Mouse (Mus musculus) heart, embryonic 11.5 days (tissue): ENCODE results near the gene Gm6657. TPM values are rescaled to one million over a fixed set of nuclear protein-coding genes. Genes with fewer than 3 reads are reported as not detected.

ENCODE experiments used
- ATAC-seq: fragments of 200-750 bp; cut with Nextera tagmentation; replicated peaks from 2 replicates; pipeline ENCODE4 v1.8.0; 2017; ENCODE audit warnings: moderate library complexity; ENCODE audit not compliant: insufficient number of reproducible peaks, low FRiP score, low TSS enrichment
- H3K27ac ChIP-seq: fragments of 300-500 bp; sonication (generic); 2 replicates; pipeline ENCODE4 v1.5.1; 2014; ENCODE audit warnings: mild to moderate bottlenecking, low read depth, low read length
- H3K27me3 ChIP-seq: fragments of 300-500 bp; sonication (generic); 2 replicates; pipeline ENCODE4 v1.6.1; 2014; ENCODE audit warnings: mild to moderate bottlenecking, low read length, mixed read lengths; ENCODE audit not compliant: control insufficient read depth, insufficient read depth
- H3K36me3 ChIP-seq: fragments of 300-500 bp; sonication (generic); 2 replicates; pipeline ENCODE4 v1.6.1; 2014; ENCODE audit warnings: mild to moderate bottlenecking, low read length, moderate library complexity, mixed read lengths; ENCODE audit not compliant: control insufficient read depth, insufficient read depth
- H3K4me1 ChIP-seq: fragments of 300-500 bp; sonication (generic); 2 replicates; pipeline ENCODE4 v1.6.1; 2014; ENCODE audit warnings: low read length; ENCODE audit not compliant: control insufficient read depth, insufficient read depth
- H3K4me2 ChIP-seq: fragments of 300-500 bp; sonication (generic); 2 replicates; pipeline ENCODE4 v1.6.1; 2014; ENCODE audit warnings: mild to moderate bottlenecking, moderate library complexity
- H3K4me3 ChIP-seq: fragments of 300-500 bp; sonication (generic); 2 replicates; pipeline ENCODE4 v1.5.1; 2014; ENCODE audit warnings: low read depth, low read length
- H3K9ac ChIP-seq: fragments of 300-500 bp; sonication (generic); 2 replicates; pipeline ENCODE4 v1.6.1; 2014; ENCODE audit warnings: mild to moderate bottlenecking, low read depth, low read length, moderate library complexity
- H3K9me3 ChIP-seq: fragments of 300-500 bp; sonication (generic); replicated peaks from 2 replicates; pipeline ENCODE4 v1.6.1; 2016; ENCODE audit warnings: low read length; ENCODE audit not compliant: control insufficient read depth
- WGBS: fragments of 180-500 bp; shearing (Covaris S2); extraction: QIAGEN DNeasy Blood & Tissue Kit; methylation state at CpG from one replicate; pipeline ENCODE4 v1.1.7; 2014; ENCODE audit not compliant: insufficient replicate concordance; 5-methylcytosine and 5-hydroxymethylcytosine counted together
- polyA plus RNA-seq: library from polyadenylated mRNA; unstranded; fragments of >200 nt; fragmentation: Nextera tagmentation; extraction: Ambion mirVana; gene quantifications from 2 replicates; pipeline ENCODE4 v1.2.1, GENCODE M21; 2014

Gene Gm6657
- polyA plus RNA-seq, 1 experiment from 2014 or later, result not detected

DNA sequence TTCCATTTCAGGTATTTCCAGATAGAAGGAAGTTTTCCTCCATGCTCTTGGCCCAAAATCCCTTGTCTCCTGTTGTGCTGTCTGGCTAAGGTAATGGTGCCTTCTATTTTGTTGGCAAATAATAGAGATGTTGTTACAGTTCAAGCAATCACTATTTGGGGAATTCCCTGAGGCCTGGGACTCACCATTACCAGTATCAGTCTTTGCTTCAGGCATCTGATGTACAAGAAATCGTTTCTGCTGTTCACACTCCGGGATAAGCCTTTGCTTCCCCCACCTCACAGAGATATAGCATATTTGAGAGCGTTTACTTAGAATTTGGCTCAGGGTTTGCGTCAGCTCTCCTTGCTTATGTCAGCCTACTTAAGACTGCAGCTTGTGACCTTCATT, 12.5 kb downstream of the Gm6657 start:
- Histone ChIP-seq H3K36me3 (no peaks in the 10 kb centered on the region), H3K27ac (no peak overlapping the region), H3K4me3 (no peak overlapping the region), H3K4me1 (no peaks in the 10 kb centered on the region), H3K9ac (no peak overlapping the region), H3K4me2 (no peak overlapping the region), H3K27me3 (no peaks in the 10 kb centered on the region), H3K9me3 (no peaks in the 10 kb centered on the region)
- WGBS, result 78% methylated on average over 4 of the region's 4 CpGs
- no peak for ATAC-seq

DNA sequence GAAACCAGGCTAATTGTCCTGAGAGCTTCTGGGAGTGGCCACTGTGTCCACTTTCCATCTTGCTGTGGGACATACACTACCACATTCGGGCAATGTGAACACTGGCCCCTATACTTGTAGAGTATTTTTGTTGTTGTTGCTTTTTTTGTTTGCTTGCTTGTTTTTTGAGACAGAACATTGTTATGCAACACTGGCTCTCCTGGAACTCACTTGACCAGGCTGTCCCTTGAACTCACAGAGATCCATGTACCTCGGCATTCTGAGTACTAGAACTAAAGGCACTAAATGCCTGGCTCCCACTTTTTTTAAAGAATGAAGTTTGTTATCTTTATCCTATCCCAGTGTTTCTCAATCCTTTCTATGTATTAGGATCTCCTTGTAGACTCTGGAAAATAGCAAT, 15.8 kb downstream of the Gm6657 start:
- H3K9ac ChIP-seq, result no peak overlapping the region
- no peak overlapping the region for H3K27ac ChIP-seq
- no peaks in the 10 kb centered on the region for H3K27me3 ChIP-seq
- no peaks in the 10 kb centered on the region for H3K36me3 ChIP-seq
- H3K4me3 ChIP-seq, result no peak overlapping the region
- ATAC-seq, result no peak
- no peak overlapping the region for H3K4me2 ChIP-seq
- no peaks in the 10 kb centered on the region for H3K4me1 ChIP-seq
- 82% methylated on average over 2 of the region's 2 CpGs for WGBS
- no peaks in the 10 kb centered on the region for H3K9me3 ChIP-seq

DNA sequence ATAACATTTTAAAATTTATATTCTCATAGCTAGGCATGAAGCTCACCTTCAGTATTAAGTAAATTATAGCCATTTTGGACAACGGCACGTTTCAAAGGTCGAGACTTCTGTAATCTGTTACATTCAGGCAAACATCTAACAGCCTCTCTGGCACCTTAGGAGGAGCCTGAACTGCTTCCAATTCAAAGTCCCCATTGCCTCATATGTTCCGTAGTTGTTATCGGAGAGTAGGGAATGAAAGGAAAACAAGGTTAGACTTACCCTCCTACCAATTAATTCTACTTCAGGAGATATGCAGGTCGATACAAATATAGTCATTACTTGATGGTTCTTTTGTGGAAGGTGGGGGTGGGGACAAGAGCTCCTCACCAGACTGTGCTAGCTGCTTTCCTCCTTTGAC, 21.4 kb downstream of the Gm6657 start:
- 65% methylated on average over 6 of the region's 6 CpGs for whole genome bisulfite sequencing
- Histone ChIP-seq H3K36me3 (no peaks in the 10 kb centered on the region), H3K4me1 (no peaks in the 10 kb centered on the region), H3K9ac (no peak overlapping the region), H3K4me3 (no peak overlapping the region), H3K27me3 (no peaks in the 10 kb centered on the region), H3K9me3 (no peaks in the 10 kb centered on the region), H3K27ac (no peak overlapping the region), H3K4me2 (no peak overlapping the region)
- ATAC-seq, result no peak

DNA sequence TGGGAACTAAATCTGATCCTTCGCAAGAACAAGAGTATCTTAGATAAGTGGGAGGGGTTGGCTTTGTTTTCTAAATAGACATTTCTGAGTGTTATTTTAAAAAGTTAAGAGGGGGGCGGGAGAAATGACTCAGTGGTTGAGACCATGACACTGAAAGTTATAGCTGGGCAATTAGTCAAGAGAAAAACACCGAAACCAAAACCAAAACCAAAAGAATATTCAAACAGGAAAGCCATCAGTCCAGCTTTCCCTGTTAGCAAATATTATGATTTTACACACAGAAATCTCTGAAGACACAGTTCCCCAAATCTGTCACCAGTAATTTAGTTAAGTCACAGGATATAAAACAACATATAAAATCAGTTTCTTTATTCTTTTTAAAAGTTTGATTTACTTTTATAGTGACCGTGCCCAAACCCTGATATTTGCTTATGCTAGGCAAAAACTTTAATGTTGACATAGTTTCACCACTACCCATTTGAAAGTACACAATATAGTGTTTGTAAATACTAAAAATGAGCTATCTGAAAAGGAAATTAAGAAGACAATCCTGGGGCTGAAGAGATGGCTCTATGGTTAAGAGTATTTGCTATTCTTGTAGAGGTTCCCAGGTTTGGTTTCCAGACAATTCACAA, 25.3 kb downstream of the Gm6657 start:
- no peaks in the 10 kb centered on the region for H3K36me3 ChIP-seq
- WGBS, result 77% methylated on average over 4 of the region's 4 CpGs
- no peak overlapping the region for H3K4me2 ChIP-seq

DNA sequence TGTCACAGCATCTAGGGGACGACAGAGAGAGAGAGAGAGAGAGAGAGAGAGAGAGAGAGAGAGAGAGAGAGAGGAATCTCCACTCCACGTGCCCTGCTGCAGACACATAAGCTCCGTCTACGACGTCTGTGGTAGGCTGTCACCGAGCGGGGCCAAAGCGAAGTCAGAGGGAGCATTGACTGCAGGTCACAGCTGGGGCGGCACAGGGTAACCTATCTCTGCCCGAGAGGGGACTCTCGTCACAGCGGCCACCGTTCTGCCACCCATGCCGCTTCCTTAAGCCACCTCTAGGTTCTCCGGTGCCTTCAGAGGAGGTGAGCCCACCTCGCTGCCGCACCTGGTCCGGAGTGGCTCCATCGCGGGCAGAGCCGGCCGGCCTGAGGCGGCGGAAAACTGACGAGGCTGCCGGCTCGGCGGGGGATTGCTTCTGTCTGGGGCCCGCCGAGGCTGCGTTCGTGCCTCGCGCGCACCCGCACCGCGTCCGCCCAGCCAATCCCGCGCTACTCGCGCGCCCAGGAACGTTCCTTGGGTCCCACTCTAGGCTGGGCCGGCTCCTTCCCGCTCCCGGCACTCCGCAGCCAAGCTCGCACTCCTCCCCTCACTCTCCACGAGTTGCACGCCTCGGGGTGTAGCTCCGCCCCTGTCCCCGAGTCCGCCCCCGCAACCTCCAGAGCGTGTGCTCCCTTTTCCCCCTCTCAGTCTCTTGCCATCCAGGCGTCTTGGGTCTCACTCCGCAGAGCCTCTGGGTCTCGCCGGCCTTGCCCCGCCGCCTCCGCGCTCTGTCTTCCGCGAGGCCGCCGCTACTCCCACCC, 31.9 kb downstream of the Gm6657 start, which contains the start of gene Gphn:
Gphn (plus strand) TSS at position 673 of the 812 bp plus-strand sequence.
- peak; percentile 96 for ATAC-seq
- peak within 1 kb of the TSS; percentile 78 for H3K4me3 ChIP-seq
- H3K9me3 ChIP-seq, result no peaks in the 10 kb centered on the region
- no peaks in the 10 kb centered on the region for H3K27me3 ChIP-seq
- WGBS, result under 1% methylated on average over 68 of the region's 70 CpGs
- H3K9ac ChIP-seq, result peak within 1 kb of the TSS; percentile 94
- peak within 1 kb of the TSS; percentile 88 for H3K4me2 ChIP-seq
- H3K4me1 ChIP-seq, result peaks cover 2% of the 10 kb centered on the region; the same call in 1 of the 2 replicates
- no peaks in the 10 kb centered on the region for H3K36me3 ChIP-seq
- H3K27ac ChIP-seq, result peak within 1 kb of the TSS; percentile 99

More for the DNA sequence above, 25.3 kb downstream of the Gm6657 start:
- no peak for ATAC-seq
- Histone ChIP-seq H3K4me1 (no peaks in the 10 kb centered on the region), H3K4me3 (no peak overlapping the region), H3K27me3 (no peaks in the 10 kb centered on the region), H3K27ac (no peak overlapping the region), H3K9me3 (no peaks in the 10 kb centered on the region), H3K9ac (no peak overlapping the region)

DNA sequence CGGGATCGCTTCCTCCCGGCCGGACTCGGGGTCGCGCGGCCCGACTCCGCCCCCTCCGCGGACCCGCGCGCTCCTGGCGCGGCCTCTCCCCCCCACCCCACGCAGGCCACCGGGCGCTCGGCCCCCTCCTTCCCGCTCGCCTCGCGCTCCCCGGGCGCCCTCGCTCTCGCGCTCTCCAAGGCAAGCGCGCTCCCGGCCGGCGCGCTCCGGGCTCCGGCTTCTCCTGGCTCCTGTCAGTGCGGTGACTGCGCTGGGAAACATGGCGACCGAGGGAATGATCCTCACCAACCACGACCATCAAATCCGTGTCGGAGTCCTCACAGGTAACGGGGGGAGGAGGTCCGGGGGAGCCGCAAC, 32.5 kb downstream of the Gm6657 start:
- WGBS, result under 1% methylated on average over 38 of the region's 48 CpGs
- ATAC-seq, result peak; percentile 87
- peak overlapping the region; percentile 99 for H3K27ac ChIP-seq

DNA sequence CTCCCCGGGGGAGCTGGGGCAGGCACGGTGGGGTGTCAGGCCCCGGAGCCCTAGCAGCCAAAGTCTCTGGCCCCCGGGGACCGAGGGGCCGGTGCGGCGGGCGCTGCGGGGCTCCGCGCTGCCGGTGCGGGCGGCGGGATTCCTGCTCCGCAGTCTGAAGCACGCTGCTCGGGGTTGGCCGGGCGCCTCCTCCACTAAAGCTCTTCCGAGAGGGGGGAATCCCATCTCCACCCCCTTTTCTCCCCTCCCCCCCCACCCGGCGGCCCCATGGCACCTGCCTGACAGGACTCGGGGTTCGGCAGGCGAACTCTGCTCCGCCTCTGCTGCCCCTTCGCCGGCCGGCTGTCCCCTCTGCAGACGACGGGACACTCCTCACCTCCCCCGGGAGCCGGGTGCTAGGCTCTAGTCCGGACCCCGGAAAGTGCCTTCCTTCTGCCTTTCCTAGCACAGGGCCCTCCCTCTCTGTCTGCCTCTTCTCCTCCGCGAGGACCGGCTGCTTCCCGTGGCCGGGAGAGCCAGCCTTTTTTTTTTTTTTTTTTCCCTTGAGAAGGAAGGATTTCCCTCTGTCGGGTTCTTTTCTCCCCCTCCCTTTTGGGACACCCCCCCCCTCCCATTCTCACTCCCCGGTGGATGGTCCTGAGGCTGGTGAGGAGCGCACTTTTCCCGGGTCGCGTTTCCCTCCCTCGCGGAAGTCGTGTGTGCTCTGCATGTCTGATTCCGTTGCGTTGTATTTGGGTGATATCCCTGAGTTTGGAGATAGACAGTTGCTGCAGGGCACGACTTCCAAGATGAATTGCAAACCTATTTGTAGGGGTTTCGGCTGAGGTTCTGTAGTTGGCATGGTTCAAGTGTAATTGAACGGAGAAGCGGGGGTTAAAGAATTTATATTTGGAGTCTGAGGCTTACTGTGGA, 33.2 kb downstream of the Gm6657 start:
- Histone ChIP-seq H3K9me3 (no peaks in the 10 kb centered on the region), H3K27me3 (no peaks in the 10 kb centered on the region), H3K27ac (peak overlapping the region; percentile 99), H3K9ac (peak overlapping the region; percentile 94), H3K4me3 (peak overlapping the region; percentile 78), H3K36me3 (no peaks in the 10 kb centered on the region), H3K4me1 (peaks cover 2% of the 10 kb centered on the region; the same call in 1 of the 2 replicates), H3K4me2 (peak overlapping the region; percentile 88)
- ATAC-seq, result peak; percentile 16
- under 1% methylated on average over 43 of the region's 57 CpGs for WGBS

More for the DNA sequence above, 32.5 kb downstream of the Gm6657 start:
- Histone ChIP-seq H3K27me3 (no peaks in the 10 kb centered on the region), H3K9ac (peak overlapping the region; percentile 94), H3K4me2 (peak overlapping the region; percentile 88), H3K4me1 (peaks cover 2% of the 10 kb centered on the region; the same call in 1 of the 2 replicates), H3K4me3 (peak overlapping the region; percentile 78), H3K36me3 (no peaks in the 10 kb centered on the region), H3K9me3 (no peaks in the 10 kb centered on the region)

DNA sequence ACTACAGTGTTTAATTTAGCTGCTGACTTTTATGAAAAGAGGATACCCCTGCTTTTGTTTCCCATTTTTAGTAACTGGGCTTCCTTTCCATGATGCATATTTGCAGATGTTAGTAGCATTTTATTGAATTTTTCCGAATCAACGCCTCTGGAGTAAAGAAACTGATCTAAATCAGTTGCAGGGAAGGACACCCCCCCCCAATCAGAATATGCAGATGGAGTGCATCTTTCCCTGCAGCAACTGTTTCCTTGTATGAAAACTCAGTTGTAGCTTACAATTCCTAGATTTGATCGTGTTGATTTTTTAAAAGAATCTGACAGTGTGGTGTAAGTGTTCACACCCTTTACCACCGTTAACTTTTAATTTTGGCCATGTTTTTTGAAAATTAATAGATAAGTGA, 34.1 kb downstream of the Gm6657 start:
- Histone ChIP-seq H3K36me3 (no peaks in the 10 kb centered on the region), H3K9ac (no peak overlapping the region), H3K9me3 (no peaks in the 10 kb centered on the region), H3K27me3 (no peaks in the 10 kb centered on the region), H3K4me2 (peak overlapping the region; percentile 88), H3K4me1 (peaks cover 2% of the 10 kb centered on the region; the same call in 1 of the 2 replicates), H3K4me3 (peak overlapping the region; percentile 78; the same call in 1 of the 2 replicates), H3K27ac (no peak overlapping the region)
- ATAC-seq, result no peak
- 43% methylated on average over 4 of the region's 4 CpGs for WGBS
